Mouse (Mus musculus): ENCODE measurements at regions not wholly inside any gene's neighbourhood (a gene's known extent, or its start where the extent isn't known, plus 50 kb on each side); places are given as distances from the start of the nearest gene placed in this dataset.

GRCm38 (mm10) chr10:95124476-95124875 lies 179.8 kb upstream of the Plxnc1 start:
- Histone ChIP-seq H3K27ac (ENCODE audit: control insufficient read depth, insufficient read depth, low read length) (no peak overlapping the region), H3K27me3 (ENCODE audit: control insufficient read depth, insufficient read depth, low read length) (no peaks in the 10 kb centered on the region), H3K4me1 (replicated peaks; ENCODE audit: control insufficient read depth, insufficient read depth, low read length) (no peaks in the 10 kb centered on the region; the same call in 1 of the 2 replicates), H3K4me3 (ENCODE audit: control insufficient read depth, insufficient read depth, low read length) (no peak overlapping the region), H3K36me3 (ENCODE audit: control insufficient read depth, insufficient read depth, low read length) (no peaks in the 10 kb centered on the region)
- TF ChIP-seq CTCF (IDR thresholded peaks at IDR 0.05; ENCODE audit: borderline replicate concordance, control insufficient read depth, extremely low read depth, insufficient read depth, low read length, poor library complexity) (no peak), POLR2A (IDR thresholded peaks at IDR 0.05; ENCODE audit: control insufficient read depth, extremely low read depth, insufficient read depth, low read length, poor library complexity) (no peak)
- WGBS, result 95% methylated on average over 2 of the region's 2 CpGs
- DNase-seq, result no peak

- no peak overlapping the region for H3K27ac ChIP-seq (ENCODE audit: control insufficient read depth, insufficient read depth, low read length)
- 91% methylated on average over 4 of the region's 4 CpGs for WGBS
Measured at GRCm38 (mm10) chr10:95120007-95120406, 175.4 kb upstream of the Plxnc1 start.

GRCm38 (mm10) chr10:95118786-95119351 lies 174.2 kb upstream of the Plxnc1 start:
- no peaks in the 10 kb centered on the region for H3K27me3 ChIP-seq (ENCODE audit: control insufficient read depth, insufficient read depth, low read length)
- no peaks in the 10 kb centered on the region for H3K36me3 ChIP-seq (ENCODE audit: control insufficient read depth, insufficient read depth, low read length)
- no peak overlapping the region for H3K4me3 ChIP-seq (ENCODE audit: control insufficient read depth, insufficient read depth, low read length)
- TF ChIP-seq POLR2A (IDR thresholded peaks at IDR 0.05; ENCODE audit: control insufficient read depth, extremely low read depth, insufficient read depth, low read length, poor library complexity), result no peak
- no peak for TF ChIP-seq CTCF (IDR thresholded peaks at IDR 0.05; ENCODE audit: borderline replicate concordance, control insufficient read depth, extremely low read depth, insufficient read depth, low read length, poor library complexity)
- no peaks in the 10 kb centered on the region; the same call in 1 of the 2 replicates for H3K4me1 ChIP-seq (replicated peaks; ENCODE audit: control insufficient read depth, insufficient read depth, low read length)
- WGBS, result 52% methylated on average over 8 of the region's 8 CpGs
- no peak for DNase-seq
- no peak overlapping the region for H3K27ac ChIP-seq (ENCODE audit: control insufficient read depth, insufficient read depth, low read length)

More at GRCm38 (mm10) chr10:95120007-95120406, 175.4 kb upstream of the Plxnc1 start:
- no peaks in the 10 kb centered on the region; the same call in 1 of the 2 replicates for H3K4me1 ChIP-seq (replicated peaks; ENCODE audit: control insufficient read depth, insufficient read depth, low read length)
- DNase-seq, result no peak
- no peak overlapping the region for H3K4me3 ChIP-seq (ENCODE audit: control insufficient read depth, insufficient read depth, low read length)
- H3K36me3 ChIP-seq (ENCODE audit: control insufficient read depth, insufficient read depth, low read length), result no peaks in the 10 kb centered on the region
- no peaks in the 10 kb centered on the region for H3K27me3 ChIP-seq (ENCODE audit: control insufficient read depth, insufficient read depth, low read length)
- TF ChIP-seq POLR2A (IDR thresholded peaks at IDR 0.05; ENCODE audit: control insufficient read depth, extremely low read depth, insufficient read depth, low read length, poor library complexity) (no peak), CTCF (IDR thresholded peaks at IDR 0.05; ENCODE audit: borderline replicate concordance, control insufficient read depth, extremely low read depth, insufficient read depth, low read length, poor library complexity) (no peak)

GRCm38 (mm10) chr10:95117731-95118212 lies 173.1 kb upstream of the Plxnc1 start:
- no peaks in the 10 kb centered on the region for H3K27me3 ChIP-seq (ENCODE audit: control insufficient read depth, insufficient read depth, low read length)
- TF ChIP-seq POLR2A (IDR thresholded peaks at IDR 0.05; ENCODE audit: control insufficient read depth, extremely low read depth, insufficient read depth, low read length, poor library complexity), result no peak
- TF ChIP-seq CTCF (IDR thresholded peaks at IDR 0.05; ENCODE audit: borderline replicate concordance, control insufficient read depth, extremely low read depth, insufficient read depth, low read length, poor library complexity), result no peak
- H3K27ac ChIP-seq (ENCODE audit: control insufficient read depth, insufficient read depth, low read length), result no peak overlapping the region
- no peak overlapping the region for H3K4me3 ChIP-seq (ENCODE audit: control insufficient read depth, insufficient read depth, low read length)
- WGBS, result 71% methylated on average over 3 of the region's 3 CpGs
- no peak for DNase-seq
- H3K4me1 ChIP-seq (replicated peaks; ENCODE audit: control insufficient read depth, insufficient read depth, low read length), result no peaks in the 10 kb centered on the region; the same call in 1 of the 2 replicates
- H3K36me3 ChIP-seq (ENCODE audit: control insufficient read depth, insufficient read depth, low read length), result no peaks in the 10 kb centered on the region

- 60% methylated on average over 6 of the region's 6 CpGs for WGBS
- no peak overlapping the region for H3K27ac ChIP-seq (ENCODE audit: control insufficient read depth, insufficient read depth, low read length)
- DNase-seq, result no peak
Measured at GRCm38 (mm10) chr10:95117041-95117730, 172.6 kb upstream of the Plxnc1 start.

GRCm38 (mm10) chr10:95116579-95117011 lies 172.0 kb upstream of the Plxnc1 start:
- Histone ChIP-seq H3K4me1 (replicated peaks; ENCODE audit: control insufficient read depth, insufficient read depth, low read length) (peaks cover 2% of the 10 kb centered on the region; the same call in 1 of the 2 replicates), H3K27ac (ENCODE audit: control insufficient read depth, insufficient read depth, low read length) (no peak overlapping the region), H3K4me3 (ENCODE audit: control insufficient read depth, insufficient read depth, low read length) (no peak overlapping the region), H3K36me3 (ENCODE audit: control insufficient read depth, insufficient read depth, low read length) (no peaks in the 10 kb centered on the region), H3K27me3 (ENCODE audit: control insufficient read depth, insufficient read depth, low read length) (no peaks in the 10 kb centered on the region)
- TF ChIP-seq CTCF (IDR thresholded peaks at IDR 0.05; ENCODE audit: borderline replicate concordance, control insufficient read depth, extremely low read depth, insufficient read depth, low read length, poor library complexity), result no peak
- no peak for TF ChIP-seq POLR2A (IDR thresholded peaks at IDR 0.05; ENCODE audit: control insufficient read depth, extremely low read depth, insufficient read depth, low read length, poor library complexity)
- WGBS, result 86% methylated on average over 3 of the region's 3 CpGs
- no peak for DNase-seq

More at GRCm38 (mm10) chr10:95117041-95117730, 172.6 kb upstream of the Plxnc1 start:
- Histone ChIP-seq H3K4me3 (ENCODE audit: control insufficient read depth, insufficient read depth, low read length) (no peak overlapping the region), H3K36me3 (ENCODE audit: control insufficient read depth, insufficient read depth, low read length) (no peaks in the 10 kb centered on the region), H3K4me1 (replicated peaks; ENCODE audit: control insufficient read depth, insufficient read depth, low read length) (no peaks in the 10 kb centered on the region; the same call in 1 of the 2 replicates), H3K27me3 (ENCODE audit: control insufficient read depth, insufficient read depth, low read length) (no peaks in the 10 kb centered on the region)
- TF ChIP-seq POLR2A (IDR thresholded peaks at IDR 0.05; ENCODE audit: control insufficient read depth, extremely low read depth, insufficient read depth, low read length, poor library complexity), result no peak
- no peak for TF ChIP-seq CTCF (IDR thresholded peaks at IDR 0.05; ENCODE audit: borderline replicate concordance, control insufficient read depth, extremely low read depth, insufficient read depth, low read length, poor library complexity)

Measured in thymus, adult 2 months (tissue).